Mouse (Mus musculus): ENCODE measurements around the gene Tgm2. TPM values are rescaled to one million over a fixed set of nuclear protein-coding genes. Genes with fewer than 3 reads are reported as not detected.

Gene Tgm2
- total RNA-seq, 1 experiment: 25.0 TPM

GRCm38 (mm10) chr2:158189451-158189850, 43.2 kb upstream of the Tgm2 start:
- in situ Hi-C loops (cut with MboI; ENCODE audit: low sequenced_read_pairs in 2 of 2, unreplicated experiment in 2 of 2): no loop called here
- Histone ChIP-seq H3K4me3 (ENCODE audit: insufficient read depth in 1 of 2, low read depth in 1 of 2, low read length in 2 of 2, poor library complexity in 1 of 2, severe bottlenecking in 1 of 2) (no peak overlapping the region), H3K27ac (ENCODE audit: insufficient read depth, low read depth, low read length, poor library complexity, severe bottlenecking) (no peak overlapping the region)

GRCm38 (mm10) chr2:158186206-158186871, 40.1 kb upstream of the Tgm2 start:
- no peak for DNase-seq (ENCODE audit: low read depth, low spot score)
- no peak overlapping the region for H3K4me3 ChIP-seq (ENCODE audit: insufficient read depth in 1 of 2, low read depth in 1 of 2, low read length in 2 of 2, poor library complexity in 1 of 2, severe bottlenecking in 1 of 2)
- in situ Hi-C loops (cut with MboI; ENCODE audit: low sequenced_read_pairs in 2 of 2, unreplicated experiment in 2 of 2): no loop called here
- no peak overlapping the region for H3K9ac ChIP-seq (ENCODE audit: insufficient read depth, low read depth, low read length, poor library complexity, severe bottlenecking)
- H3K4me1 ChIP-seq (ENCODE audit: control insufficient read depth in 2 of 2, insufficient read depth in 2 of 2, low read length in 2 of 2, poor library complexity in 1 of 2): no peaks in the 10 kb centered on the region
- H3K36me3 ChIP-seq (ENCODE audit: control insufficient read depth, insufficient read depth, low read length, poor library complexity, severe bottlenecking): no peaks in the 10 kb centered on the region
- no peaks in the 10 kb centered on the region for H3K9me3 ChIP-seq (ENCODE audit: control insufficient read depth, insufficient read depth, low read depth, low read length)
- TF ChIP-seq ZC3H11A (IDR thresholded peaks at IDR 0.05; ENCODE audit: borderline replicate concordance, low read depth, low read length): no peak
- TF ChIP-seq CHD2 (IDR thresholded peaks at IDR 0.05; ENCODE audit: low read depth, low read length): no peak
- no peak for TF ChIP-seq HCFC1 (IDR thresholded peaks at IDR 0.05; ENCODE audit: borderline replicate concordance, insufficient read depth, low read length)
- TF ChIP-seq ZNF384 (IDR thresholded peaks at IDR 0.05; ENCODE audit: low read depth, low read length): no peak
- no peak for TF ChIP-seq MAFK (IDR thresholded peaks at IDR 0.05; ENCODE audit: insufficient read depth, low read depth, low read length)
- H3K27ac ChIP-seq (ENCODE audit: insufficient read depth, low read depth, low read length, poor library complexity, severe bottlenecking): no peak overlapping the region

More at GRCm38 (mm10) chr2:158189451-158189850, 43.2 kb upstream of the Tgm2 start:
- no peak for TF ChIP-seq ZC3H11A (IDR thresholded peaks at IDR 0.05; ENCODE audit: borderline replicate concordance, low read depth, low read length)
- TF ChIP-seq MAFK (IDR thresholded peaks at IDR 0.05; ENCODE audit: insufficient read depth, low read depth, low read length): no peak
- TF ChIP-seq HCFC1 (IDR thresholded peaks at IDR 0.05; ENCODE audit: borderline replicate concordance, insufficient read depth, low read length): no peak
- no peak for TF ChIP-seq ZNF384 (IDR thresholded peaks at IDR 0.05; ENCODE audit: low read depth, low read length)
- no peak for TF ChIP-seq CHD2 (IDR thresholded peaks at IDR 0.05; ENCODE audit: low read depth, low read length)
- Histone ChIP-seq H3K9ac (ENCODE audit: insufficient read depth, low read depth, low read length, poor library complexity, severe bottlenecking) (no peak overlapping the region), H3K4me1 (ENCODE audit: control insufficient read depth in 2 of 2, insufficient read depth in 2 of 2, low read length in 2 of 2, poor library complexity in 1 of 2) (no peaks in the 10 kb centered on the region), H3K36me3 (ENCODE audit: control insufficient read depth, insufficient read depth, low read length, poor library complexity, severe bottlenecking) (no peaks in the 10 kb centered on the region), H3K9me3 (ENCODE audit: control insufficient read depth, insufficient read depth, low read depth, low read length) (no peaks in the 10 kb centered on the region)
- no peak for DNase-seq (ENCODE audit: low read depth, low spot score)

GRCm38 (mm10) chr2:158183266-158183665, 37.0 kb upstream of the Tgm2 start:
- Histone ChIP-seq H3K4me3 (ENCODE audit: insufficient read depth in 1 of 2, low read depth in 1 of 2, low read length in 2 of 2, poor library complexity in 1 of 2, severe bottlenecking in 1 of 2) (no peak overlapping the region), H3K36me3 (ENCODE audit: control insufficient read depth, insufficient read depth, low read length, poor library complexity, severe bottlenecking) (no peaks in the 10 kb centered on the region), H3K27ac (ENCODE audit: insufficient read depth, low read depth, low read length, poor library complexity, severe bottlenecking) (no peak overlapping the region), H3K4me1 (ENCODE audit: control insufficient read depth in 2 of 2, insufficient read depth in 2 of 2, low read length in 2 of 2, poor library complexity in 1 of 2) (peaks cover 1 to 12% of the 10 kb centered on the region in 2 experiments), H3K9me3 (ENCODE audit: control insufficient read depth, insufficient read depth, low read depth, low read length) (no peaks in the 10 kb centered on the region), H3K9ac (ENCODE audit: insufficient read depth, low read depth, low read length, poor library complexity, severe bottlenecking) (no peak overlapping the region)
- in situ Hi-C loops (cut with MboI; ENCODE audit: low sequenced_read_pairs in 2 of 2, unreplicated experiment in 2 of 2): no loop called here
- TF ChIP-seq ZC3H11A (IDR thresholded peaks at IDR 0.05; ENCODE audit: borderline replicate concordance, low read depth, low read length): no peak
- no peak for TF ChIP-seq MAFK (IDR thresholded peaks at IDR 0.05; ENCODE audit: insufficient read depth, low read depth, low read length)
- TF ChIP-seq ZNF384 (IDR thresholded peaks at IDR 0.05; ENCODE audit: low read depth, low read length): no peak
- TF ChIP-seq HCFC1 (IDR thresholded peaks at IDR 0.05; ENCODE audit: borderline replicate concordance, insufficient read depth, low read length): no peak
- no peak for TF ChIP-seq CHD2 (IDR thresholded peaks at IDR 0.05; ENCODE audit: low read depth, low read length)
- no peak for DNase-seq (ENCODE audit: low read depth, low spot score)

- H3K27ac ChIP-seq (ENCODE audit: insufficient read depth, low read depth, low read length, poor library complexity, severe bottlenecking): no peak overlapping the region
- no peaks in the 10 kb centered on the region for H3K36me3 ChIP-seq (ENCODE audit: control insufficient read depth, insufficient read depth, low read length, poor library complexity, severe bottlenecking)
- in situ Hi-C loops (cut with MboI; ENCODE audit: low sequenced_read_pairs in 2 of 2, unreplicated experiment in 2 of 2): no loop called here
- no peaks in the 10 kb centered on the region for H3K9me3 ChIP-seq (ENCODE audit: control insufficient read depth, insufficient read depth, low read depth, low read length)
- DNase-seq (ENCODE audit: low read depth, low spot score): no peak
- H3K4me1 ChIP-seq (ENCODE audit: control insufficient read depth in 2 of 2, insufficient read depth in 2 of 2, low read length in 2 of 2, poor library complexity in 1 of 2): peaks cover 9 to 21% of the 10 kb centered on the region in 2 experiments
- H3K9ac ChIP-seq (ENCODE audit: insufficient read depth, low read depth, low read length, poor library complexity, severe bottlenecking): no peak overlapping the region
- TF ChIP-seq ZNF384 (IDR thresholded peaks at IDR 0.05; ENCODE audit: low read depth, low read length): no peak
- no peak for TF ChIP-seq MAFK (IDR thresholded peaks at IDR 0.05; ENCODE audit: insufficient read depth, low read depth, low read length)
- no peak for TF ChIP-seq HCFC1 (IDR thresholded peaks at IDR 0.05; ENCODE audit: borderline replicate concordance, insufficient read depth, low read length)
- no peak for TF ChIP-seq ZC3H11A (IDR thresholded peaks at IDR 0.05; ENCODE audit: borderline replicate concordance, low read depth, low read length)
- TF ChIP-seq CHD2 (IDR thresholded peaks at IDR 0.05; ENCODE audit: low read depth, low read length): no peak
- H3K4me3 ChIP-seq (ENCODE audit: insufficient read depth in 1 of 2, low read depth in 1 of 2, low read length in 2 of 2, poor library complexity in 1 of 2, severe bottlenecking in 1 of 2): no peak overlapping the region
Observed at GRCm38 (mm10) chr2:158181932-158182331, 35.7 kb upstream of the Tgm2 start.
